Mouse (Mus musculus) megakaryocyte, adult 5-6 weeks (primary cell): ENCODE data around the gene Uqcc1. TPM values are rescaled to one million over a fixed set of nuclear protein-coding genes. Genes with fewer than 3 reads are reported as not detected.

Source experiments
- ATAC-seq: 2 replicates; pipeline ENCODE4 v1.8.0; 2016; ENCODE audit warnings: mild to moderate bottlenecking, inconsistent platforms; ENCODE audit not compliant: poor library complexity, severe bottlenecking
- total RNA-seq, 2 experiments: library from RNA; stranded (forward) in 1 of 2; stranded (reverse) in 1 of 2; fragments of 153-499, 151-499 nt in 1 of 2; fragments of 221-1000, 200-1000 nt in 1 of 2; gene quantifications; 2 replicates each; pipeline versions ENCODE4 v1.2.3 to v1.2.4; 2015 to 2017

Gene Uqcc1
- 17.4 and 28.7 TPM in 2 replicates for total RNA-seq (2015)
- total RNA-seq (2017) = 38.4 and 49.2 TPM in 2 replicates

GRCm38 (mm10) chr2:155929531-155930442 is at the start of gene Uqcc1:
TSS of gene Uqcc1 (minus strand) at chr2:155930310.
- peak; percentile 98 for ATAC-seq

DNA sequence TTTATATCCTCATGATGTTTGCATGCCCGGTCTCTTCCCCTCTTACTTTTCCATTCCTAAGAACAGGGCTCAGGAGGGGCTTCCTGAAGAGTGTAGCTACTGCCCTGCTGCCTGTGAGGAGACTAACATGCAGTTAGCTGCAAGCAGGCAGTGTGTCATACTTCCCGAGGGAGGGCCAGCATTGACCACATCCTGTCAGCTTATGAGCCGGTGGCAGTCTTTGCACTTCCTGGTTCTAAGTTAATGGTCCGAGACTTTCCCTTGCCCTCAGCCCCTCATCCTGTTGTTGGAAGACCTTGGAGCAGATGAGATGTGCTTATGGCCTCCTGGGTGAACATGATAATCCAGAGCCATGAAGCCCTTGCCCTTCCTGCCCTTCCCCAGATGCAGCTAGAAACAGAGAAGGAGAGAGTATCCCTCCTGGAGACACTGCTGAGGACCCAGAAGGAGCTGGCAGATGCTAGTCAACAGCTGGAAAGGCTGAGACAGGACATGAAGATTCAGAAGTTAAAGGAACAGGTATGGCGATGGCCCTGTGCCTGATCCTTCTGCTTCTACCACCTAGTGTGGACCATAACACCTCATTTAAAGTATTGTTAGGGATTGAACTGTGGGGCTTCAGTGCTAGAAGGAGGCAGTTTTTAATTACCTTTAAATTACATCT is 49.4 kb upstream of the Uqcc1 start:
- peak; percentile 98 for ATAC-seq

GRCm38 (mm10) chr2:155974087-155974731 is 44.1 kb upstream of the Uqcc1 start:
- no peak for ATAC-seq

DNA sequence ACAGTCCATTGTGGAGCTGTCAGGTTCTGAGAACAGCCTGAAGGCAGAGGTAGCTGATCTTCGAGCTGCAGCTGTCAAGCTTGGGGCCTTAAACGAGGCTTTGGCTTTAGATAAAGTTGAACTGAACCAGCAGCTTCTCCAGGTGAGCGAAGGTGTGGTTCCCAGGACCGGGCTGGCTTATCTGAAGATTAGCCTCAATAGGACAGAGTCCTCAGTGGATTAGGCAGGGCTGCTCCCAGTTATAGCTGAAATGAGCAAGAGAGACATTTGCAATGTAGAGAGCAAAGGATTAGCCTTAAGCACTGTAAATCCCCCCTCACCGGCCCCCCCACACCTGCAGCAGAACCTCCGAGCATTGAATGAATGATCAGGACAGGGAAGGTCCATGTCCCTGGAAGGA is 43.2 kb upstream of the Uqcc1 start:
- no peak for ATAC-seq

DNA sequence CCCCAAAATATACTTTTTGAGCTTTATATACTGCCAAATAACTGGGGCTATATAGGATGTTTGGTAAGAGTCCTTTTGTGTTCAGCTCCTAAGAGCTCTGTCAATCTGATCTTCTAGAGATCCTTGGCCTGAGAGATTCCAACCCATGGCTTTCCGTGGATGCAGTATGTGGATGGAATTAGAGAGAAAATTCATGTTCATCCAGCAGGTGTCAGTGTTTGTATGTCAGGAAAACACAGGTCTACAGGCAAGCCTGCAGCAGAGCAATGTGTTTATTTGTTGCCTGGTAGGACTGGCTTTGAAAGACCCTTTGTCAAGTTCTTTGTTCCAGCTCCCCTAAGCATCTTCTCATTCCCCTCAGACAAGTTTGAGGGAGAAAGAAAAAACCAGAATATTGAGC is 32.9 kb upstream of the Uqcc1 start:
- no peak for ATAC-seq

- no peak for ATAC-seq
These were observed 31.8 kb upstream of the Uqcc1 start for GRCm38 (mm10) chr2:155961862-155962261.

GRCm38 (mm10) chr2:155959981-155960380 is 29.9 kb upstream of the Uqcc1 start:
- no peak for ATAC-seq

DNA sequence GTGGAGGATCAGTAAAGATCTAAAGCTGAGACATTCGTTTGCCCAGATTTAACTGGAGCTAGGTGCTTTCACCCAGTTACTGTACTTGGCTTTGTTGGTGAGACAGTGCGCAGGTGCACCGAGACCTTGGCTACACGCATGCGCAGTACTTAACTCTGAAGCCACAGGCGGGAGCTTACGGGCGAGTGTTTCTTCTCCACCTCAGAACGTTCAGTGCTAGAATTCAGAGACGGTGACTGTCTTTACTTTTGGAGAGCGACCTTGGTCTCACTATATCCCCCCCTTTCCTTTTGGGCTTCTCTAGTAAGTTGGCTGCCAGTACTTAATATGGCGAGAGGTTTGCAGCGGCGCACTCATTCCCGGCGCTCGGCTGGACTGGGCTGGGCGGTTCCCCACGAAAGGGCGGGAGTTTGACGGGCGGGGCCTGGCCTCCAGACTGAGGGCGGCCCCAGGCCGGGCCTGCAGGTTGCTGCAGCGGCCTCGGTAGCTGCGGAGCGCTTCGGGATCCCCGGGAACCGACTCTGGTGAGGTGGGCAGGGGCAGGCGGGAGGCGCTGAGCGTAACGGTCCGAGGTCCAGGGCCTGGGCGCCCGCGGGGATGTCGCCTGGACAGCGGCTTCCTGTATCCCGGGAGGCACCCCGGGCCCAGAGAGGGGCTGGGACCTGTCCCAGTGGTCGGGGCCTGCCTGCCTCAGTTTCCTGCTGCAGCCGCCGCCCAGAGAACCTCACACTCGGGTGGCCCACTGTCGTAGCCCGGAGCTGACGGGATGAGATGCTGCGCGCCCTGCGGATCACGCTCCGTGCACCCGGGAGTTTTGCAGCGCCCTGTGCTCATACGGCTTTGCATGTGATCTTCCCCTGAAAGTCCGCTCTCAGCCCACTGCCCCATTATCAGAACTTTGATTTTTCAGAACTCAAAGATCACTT is 26.3 kb upstream of the Uqcc1 start, which contains the start of gene Cep250:
Gene Cep250, plus strand, starts transcription at position 325 of the 926 bp plus-strand sequence.
- ATAC-seq = peak; percentile 99

DNA sequence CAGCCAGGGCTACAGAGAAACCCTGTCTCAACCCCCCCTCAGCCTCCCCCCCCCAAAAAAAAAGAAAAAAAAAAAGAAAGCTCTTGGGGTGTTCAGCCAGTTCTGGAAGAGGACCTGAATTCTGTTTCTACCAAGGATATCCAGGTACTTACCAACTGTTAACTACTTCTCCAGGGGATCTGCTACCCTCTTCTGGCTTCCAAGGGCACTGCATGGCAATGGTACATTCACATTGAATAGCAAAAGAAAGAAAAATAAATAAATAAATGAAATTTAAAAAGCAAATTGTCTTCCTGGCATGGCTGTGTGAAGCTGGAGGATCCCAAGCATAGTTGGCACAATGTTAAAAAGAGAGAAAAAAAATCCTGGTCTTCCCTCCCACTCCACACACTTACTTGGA is 21.9 kb upstream of the Uqcc1 start:
- no peak for ATAC-seq

GRCm38 (mm10) chr2:155949362-155949761 is 19.3 kb upstream of the Uqcc1 start:
- ATAC-seq = no peak

- ATAC-seq = no peak
These were observed 17.4 kb upstream of the Uqcc1 start for GRCm38 (mm10) chr2:155947390-155948002.

GRCm38 (mm10) chr2:155946499-155946898 is 16.4 kb upstream of the Uqcc1 start:
- ATAC-seq = no peak

DNA sequence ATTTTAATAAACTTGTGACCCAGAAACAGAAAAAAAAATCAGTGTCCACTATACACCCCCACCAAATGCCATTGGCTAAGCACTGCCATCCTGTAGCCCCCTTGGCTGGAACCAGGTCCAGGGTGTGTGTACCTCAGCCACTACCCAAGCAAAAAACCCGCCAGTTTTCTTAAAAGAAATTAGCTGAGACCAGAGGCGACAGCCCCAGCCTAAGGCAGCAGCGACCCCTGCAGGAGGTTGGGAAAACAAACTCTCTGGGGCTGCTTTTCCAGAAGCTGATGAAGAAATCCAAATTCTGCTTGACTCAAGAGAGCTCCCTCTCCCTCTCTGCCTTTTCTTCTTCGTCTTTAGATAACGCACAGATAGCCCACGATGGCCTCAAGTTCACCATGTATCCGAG is 16.0 kb upstream of the Uqcc1 start:
- ATAC-seq = peak; percentile 73

- no peak for ATAC-seq
These were observed 15.5 kb upstream of the Uqcc1 start for GRCm38 (mm10) chr2:155945580-155945979.

DNA sequence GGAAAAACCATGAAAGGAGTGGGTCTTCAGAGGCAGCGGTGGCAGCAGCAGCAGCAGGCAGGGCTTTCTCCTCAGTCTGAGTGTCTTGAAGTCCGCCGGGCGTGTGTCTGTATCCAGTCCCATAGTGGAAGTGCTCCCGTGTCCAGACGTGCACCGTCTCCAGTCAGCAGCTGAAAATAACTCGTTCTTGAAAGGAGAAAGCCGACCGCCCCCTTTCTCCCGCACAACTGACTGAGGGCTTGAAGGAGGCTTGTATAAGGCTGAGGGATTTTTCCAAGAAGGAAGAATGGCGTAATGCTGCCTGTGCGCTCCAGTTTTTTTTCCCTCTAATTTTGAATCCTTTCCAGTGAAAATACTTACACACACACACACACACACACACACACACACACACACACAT is 15.0 kb upstream of the Uqcc1 start, which contains the start of gene Gdf5:
Gene Gdf5, minus strand, starts transcription at position 244 of the 400 bp plus-strand sequence.
- no peak for ATAC-seq

DNA sequence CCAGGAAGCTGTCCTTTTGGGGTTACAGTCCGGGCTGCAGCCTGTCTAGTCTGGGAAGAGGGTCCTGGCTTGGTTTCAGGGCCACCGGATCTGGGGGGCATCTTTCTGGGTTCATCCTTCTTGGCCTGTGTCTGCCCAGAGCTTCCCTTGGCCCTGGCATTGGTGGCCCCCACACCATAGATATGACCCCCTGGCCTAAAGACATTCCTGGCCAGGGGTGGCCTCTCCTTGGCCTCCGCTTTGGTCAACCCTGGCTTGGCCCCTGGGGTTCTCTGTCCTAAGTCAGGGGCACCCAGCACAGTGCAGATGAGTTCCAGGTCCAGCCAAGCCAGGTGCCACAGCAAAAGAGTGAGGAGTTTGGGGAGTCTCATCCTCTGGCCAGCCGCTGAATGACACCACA is 14.6 kb upstream of the Uqcc1 start:
- no peak for ATAC-seq

DNA sequence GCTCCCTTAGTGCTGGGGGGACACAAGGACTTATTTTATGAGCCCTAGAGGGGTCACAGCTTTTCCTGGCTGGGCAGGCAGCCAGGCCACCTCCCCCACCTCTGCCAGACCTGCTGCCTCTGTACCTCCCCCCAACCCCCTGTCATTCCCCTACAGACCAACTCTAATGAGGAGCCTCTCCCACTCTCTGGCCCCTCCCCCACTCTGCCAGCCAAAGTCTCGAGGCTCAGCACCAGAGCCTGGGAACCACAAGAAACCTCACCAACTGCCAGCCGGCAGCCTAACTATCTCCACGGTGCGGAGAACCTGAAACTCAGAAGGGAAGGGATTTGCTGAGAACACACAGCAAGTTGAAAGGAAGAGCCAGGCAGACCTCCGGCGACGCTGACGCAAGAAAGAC is 13.4 kb upstream of the Uqcc1 start:
- no peak for ATAC-seq

GRCm38 (mm10) chr2:155941697-155942442 is 11.8 kb upstream of the Uqcc1 start:
- no peak for ATAC-seq

GRCm38 (mm10) chr2:155940681-155941080 is 10.6 kb upstream of the Uqcc1 start, which contains the start of gene Gm15557:
TSS of gene Gm15557 (plus strand) at chr2:155940728.
- no peak for ATAC-seq
